Mouse (Mus musculus): Measurements from ENCODE around the gene Sp7. TPM values are rescaled to one million over a fixed set of nuclear protein-coding genes. Genes with fewer than 3 reads are reported as not detected.

Sp7 gene
- polyA plus RNA-seq, 1 experiment from 2014 or later, result 1.2 TPM

- 95% methylated on average over 3 of the region's 3 CpGs for WGBS
- Histone ChIP-seq H3K9ac (no peak overlapping the region), H3K4me1 (replicated peaks) (peaks cover 17% of the 10 kb centered on the region), H3K27ac (no peak overlapping the region), H3K4me2 (no peak overlapping the region), H3K27me3 (no peaks in the 10 kb centered on the region), H3K36me3 (no peaks in the 10 kb centered on the region), H3K9me3 (no peaks in the 10 kb centered on the region), H3K4me3 (no peak overlapping the region)
- ATAC-seq (ENCODE audit: low FRiP score), result no peak
Measured at GRCm38 (mm10) chr15:102402210-102402609, 35.2 kb upstream of the Sp7 start.

GRCm38 (mm10) chr15:102401278-102401677 lies 34.3 kb upstream of the Sp7 start:
- 71% methylated on average over 2 of the region's 2 CpGs for WGBS
- H3K4me1 ChIP-seq (replicated peaks), result peaks cover 12% of the 10 kb centered on the region
- no peak overlapping the region for H3K27ac ChIP-seq
- no peak overlapping the region for H3K4me3 ChIP-seq
- H3K9ac ChIP-seq, result no peak overlapping the region
- ATAC-seq (ENCODE audit: low FRiP score), result no peak
- H3K9me3 ChIP-seq, result no peaks in the 10 kb centered on the region
- no peaks in the 10 kb centered on the region for H3K36me3 ChIP-seq
- no peaks in the 10 kb centered on the region for H3K27me3 ChIP-seq
- H3K4me2 ChIP-seq, result no peak overlapping the region

GRCm38 (mm10) chr15:102400476-102401045 lies 33.6 kb upstream of the Sp7 start:
- WGBS, result 83% methylated on average over 10 of the region's 10 CpGs

GRCm38 (mm10) chr15:102399229-102400221 lies 32.5 kb upstream of the Sp7 start:
- no peak for ATAC-seq (ENCODE audit: low FRiP score)
- no peaks in the 10 kb centered on the region for H3K36me3 ChIP-seq
- H3K27me3 ChIP-seq, result no peaks in the 10 kb centered on the region
- peak overlapping the region; percentile 35 for H3K4me3 ChIP-seq
- H3K4me1 ChIP-seq (replicated peaks), result peaks cover 9% of the 10 kb centered on the region
- 4% methylated on average over 34 of the region's 34 CpGs for WGBS
- H3K9me3 ChIP-seq, result no peaks in the 10 kb centered on the region
- peak overlapping the region; percentile 24; the same call in 1 of the 2 replicates for H3K27ac ChIP-seq
- H3K9ac ChIP-seq, result peak overlapping the region; percentile 62
- peak overlapping the region; percentile 57 for H3K4me2 ChIP-seq

More at GRCm38 (mm10) chr15:102400476-102401045, 33.6 kb upstream of the Sp7 start:
- ATAC-seq (ENCODE audit: low FRiP score), result no peak
- no peaks in the 10 kb centered on the region for H3K27me3 ChIP-seq
- no peak overlapping the region for H3K9ac ChIP-seq
- H3K4me2 ChIP-seq, result no peak overlapping the region
- no peak overlapping the region for H3K4me3 ChIP-seq
- no peaks in the 10 kb centered on the region for H3K36me3 ChIP-seq
- H3K4me1 ChIP-seq (replicated peaks), result peaks cover 12% of the 10 kb centered on the region
- no peaks in the 10 kb centered on the region for H3K9me3 ChIP-seq
- no peak overlapping the region for H3K27ac ChIP-seq

GRCm38 (mm10) chr15:102398629-102399028 lies 31.6 kb upstream of the Sp7 start:
- Histone ChIP-seq H3K9me3 (no peaks in the 10 kb centered on the region), H3K27ac (no peak overlapping the region), H3K9ac (no peak overlapping the region), H3K4me2 (peak overlapping the region; percentile 57; the same call in 1 of the 2 replicates), H3K27me3 (no peaks in the 10 kb centered on the region), H3K4me3 (no peak overlapping the region), H3K36me3 (no peaks in the 10 kb centered on the region), H3K4me1 (replicated peaks) (peaks cover 8% of the 10 kb centered on the region)
- ATAC-seq (ENCODE audit: low FRiP score), result no peak
- 30% methylated on average over 5 of the region's 5 CpGs for WGBS

- Histone ChIP-seq H3K36me3 (no peaks in the 10 kb centered on the region), H3K27me3 (no peaks in the 10 kb centered on the region), H3K27ac (no peak overlapping the region), H3K9me3 (no peaks in the 10 kb centered on the region), H3K4me2 (no peak overlapping the region), H3K4me3 (no peak overlapping the region), H3K4me1 (replicated peaks) (peaks cover 8% of the 10 kb centered on the region), H3K9ac (no peak overlapping the region)
- ATAC-seq (ENCODE audit: low FRiP score), result no peak
- 32% methylated on average over 3 of the region's 3 CpGs for WGBS
Measured at GRCm38 (mm10) chr15:102395061-102395460, 28.1 kb upstream of the Sp7 start.

GRCm38 (mm10) chr15:102393584-102394014 lies 26.6 kb upstream of the Sp7 start:
- Histone ChIP-seq H3K9ac (no peak overlapping the region), H3K4me1 (replicated peaks) (no peaks in the 10 kb centered on the region), H3K4me2 (no peak overlapping the region), H3K4me3 (no peak overlapping the region), H3K36me3 (no peaks in the 10 kb centered on the region), H3K27ac (no peak overlapping the region), H3K9me3 (no peaks in the 10 kb centered on the region), H3K27me3 (no peaks in the 10 kb centered on the region)
- no peak for ATAC-seq (ENCODE audit: low FRiP score)

GRCm38 (mm10) chr15:102392520-102392919 lies 25.5 kb upstream of the Sp7 start:
- Histone ChIP-seq H3K27ac (no peak overlapping the region), H3K4me1 (replicated peaks) (no peaks in the 10 kb centered on the region), H3K4me3 (no peak overlapping the region), H3K9me3 (no peaks in the 10 kb centered on the region), H3K9ac (no peak overlapping the region), H3K36me3 (no peaks in the 10 kb centered on the region), H3K4me2 (no peak overlapping the region), H3K27me3 (no peaks in the 10 kb centered on the region)
- 48% methylated on average over 2 of the region's 2 CpGs for WGBS
- no peak for ATAC-seq (ENCODE audit: low FRiP score)

- ATAC-seq (ENCODE audit: low FRiP score), result no peak
- WGBS, result 85% methylated on average over 3 of the region's 3 CpGs
- H3K4me1 ChIP-seq (replicated peaks), result no peaks in the 10 kb centered on the region
Measured at GRCm38 (mm10) chr15:102388942-102389341, 22.0 kb upstream of the Sp7 start.

GRCm38 (mm10) chr15:102386640-102387039 lies 19.7 kb upstream of the Sp7 start:
- Histone ChIP-seq H3K4me3 (no peak overlapping the region), H3K9ac (no peak overlapping the region), H3K27ac (no peak overlapping the region), H3K36me3 (no peaks in the 10 kb centered on the region), H3K27me3 (no peaks in the 10 kb centered on the region), H3K4me2 (no peak overlapping the region), H3K9me3 (no peaks in the 10 kb centered on the region), H3K4me1 (replicated peaks) (no peaks in the 10 kb centered on the region)
- WGBS, result 54% methylated on average over 9 of the region's 9 CpGs
- ATAC-seq (ENCODE audit: low FRiP score), result no peak

More at GRCm38 (mm10) chr15:102388942-102389341, 22.0 kb upstream of the Sp7 start:
- Histone ChIP-seq H3K4me3 (no peak overlapping the region), H3K4me2 (no peak overlapping the region), H3K27ac (no peak overlapping the region), H3K9me3 (no peaks in the 10 kb centered on the region), H3K36me3 (no peaks in the 10 kb centered on the region), H3K9ac (no peak overlapping the region), H3K27me3 (no peaks in the 10 kb centered on the region)

- H3K36me3 ChIP-seq, result no peaks in the 10 kb centered on the region
- H3K4me1 ChIP-seq (replicated peaks), result no peaks in the 10 kb centered on the region
- no peak overlapping the region for H3K4me2 ChIP-seq
- WGBS, result 83% methylated on average over 6 of the region's 6 CpGs
- H3K9ac ChIP-seq, result no peak overlapping the region
- no peak for ATAC-seq (ENCODE audit: low FRiP score)
- no peaks in the 10 kb centered on the region for H3K9me3 ChIP-seq
- H3K4me3 ChIP-seq, result no peak overlapping the region
- no peak overlapping the region for H3K27ac ChIP-seq
- no peaks in the 10 kb centered on the region for H3K27me3 ChIP-seq
Measured at GRCm38 (mm10) chr15:102383671-102384070, 16.7 kb upstream of the Sp7 start.

GRCm38 (mm10) chr15:102381575-102381974 lies 14.6 kb upstream of the Sp7 start:
- H3K27ac ChIP-seq, result no peak overlapping the region
- WGBS, result under 1% methylated on average over 7 of the region's 7 CpGs

More at GRCm38 (mm10) chr15:102381575-102381974, 14.6 kb upstream of the Sp7 start:
- Histone ChIP-seq H3K4me2 (no peak overlapping the region), H3K9me3 (no peaks in the 10 kb centered on the region), H3K36me3 (no peaks in the 10 kb centered on the region), H3K27me3 (no peaks in the 10 kb centered on the region), H3K9ac (no peak overlapping the region), H3K4me3 (no peak overlapping the region), H3K4me1 (replicated peaks) (peaks cover 14% of the 10 kb centered on the region)
- peak; percentile 57; the same call in 1 of the 2 replicates for ATAC-seq (ENCODE audit: low FRiP score)
